8 mouse cellular contexts compared by ENCODE assay signal in genomic region chr5:134341321-134341720, GRCm38 (mm10). TPM values are rescaled to one million over a fixed set of nuclear protein-coding genes. Genes with fewer than 3 reads are reported as not detected.
DNase-seq lines count a peak whose midpoint lies in the region; ATAC-seq and TF ChIP-seq lines count a peak whose summit lies in the region.

No protein-coding gene starts in this region.

- H3K9ac ChIP-seq in heart, postnatal 0 days (replicated peaks; ENCODE audit: low read depth, low read length) = no peak overlapping the region
- H3K9ac ChIP-seq in midbrain, postnatal 0 days (replicated peaks; ENCODE audit: low read length, poor library complexity, severe bottlenecking) = no peak overlapping the region
- H3K9ac ChIP-seq in midbrain, embryonic 16.5 days (ENCODE audit: low read depth, low read length) = no peak overlapping the region

- no peaks in the 10 kb centered on the region for H3K27me3 ChIP-seq in heart, postnatal 0 days (ENCODE audit: control insufficient read depth, insufficient read depth, low read length)
- no peaks in the 10 kb centered on the region for H3K27me3 ChIP-seq in midbrain, postnatal 0 days (ENCODE audit: insufficient read depth, low read length)
- H3K27me3 ChIP-seq in midbrain, embryonic 16.5 days (ENCODE audit: control insufficient read depth, insufficient read depth, low read depth, low read length) = no peaks in the 10 kb centered on the region

- ATAC-seq in heart, postnatal 0 days (ENCODE audit: insufficient read depth, low read depth) = 0 out of 2 replicates have a peak, but pooled peaks have one; percentile 45
- no peak for ATAC-seq in midbrain, postnatal 0 days (ENCODE audit: low FRiP score)
- ATAC-seq in midbrain, embryonic 16.5 days = no peak

- 61% methylated on average over 10 of the region's 10 CpGs for WGBS in heart, postnatal 0 days
- 65% methylated on average over 10 of the region's 10 CpGs for WGBS in midbrain, postnatal 0 days
- WGBS in midbrain, embryonic 16.5 days = 66% methylated on average over 10 of the region's 10 CpGs

- no peaks in the 10 kb centered on the region for H3K36me3 ChIP-seq in heart, postnatal 0 days (replicated peaks; ENCODE audit: control insufficient read depth, insufficient read depth, low read length)
- no peaks in the 10 kb centered on the region for H3K36me3 ChIP-seq in midbrain, postnatal 0 days (ENCODE audit: insufficient read depth, low read length)
- no peaks in the 10 kb centered on the region for H3K36me3 ChIP-seq in midbrain, embryonic 16.5 days (ENCODE audit: control insufficient read depth, insufficient read depth, low read length)

- H3K9me3 ChIP-seq in heart, postnatal 0 days (replicated peaks; ENCODE audit: control insufficient read depth, low read length) = no peaks in the 10 kb centered on the region
- no peaks in the 10 kb centered on the region for H3K9me3 ChIP-seq in midbrain, postnatal 0 days (ENCODE audit: low read length)
- no peaks in the 10 kb centered on the region for H3K9me3 ChIP-seq in midbrain, embryonic 16.5 days (replicated peaks; ENCODE audit: control insufficient read depth, low read length, poor library complexity, severe bottlenecking)

- no peak for TF ChIP-seq POLR2A in brain, embryonic 14.5 days (IDR thresholded peaks at IDR 0.05; ENCODE audit: borderline replicate concordance, extremely low read depth, insufficient read depth, insufficient read length, poor library complexity, severe bottlenecking)

- H3K4me3 ChIP-seq in heart, postnatal 0 days (ENCODE audit: low read depth, low read length) = no peak overlapping the region
- H3K4me3 ChIP-seq in midbrain, postnatal 0 days (ENCODE audit: low read depth, low read length) = no peak overlapping the region
- no peak overlapping the region for H3K4me3 ChIP-seq in midbrain, embryonic 16.5 days (ENCODE audit: low read depth, low read length)

- no peak overlapping the region for H3K4me2 ChIP-seq in heart, postnatal 0 days (ENCODE audit: low read depth, low read length)
- no peak overlapping the region for H3K4me2 ChIP-seq in midbrain, postnatal 0 days (ENCODE audit: low read depth, low read length, poor library complexity, severe bottlenecking)
- H3K4me2 ChIP-seq in midbrain, embryonic 16.5 days (ENCODE audit: low read length) = no peak overlapping the region

- DNase-seq in heart, postnatal 0 days (ENCODE audit: low spot score) = peak; percentile 59
- no peak for DNase-seq in heart, adult 9 months (ENCODE audit: low spot score in 2 of 2)
- DNase-seq in midbrain, postnatal 0 days (ENCODE audit: low spot score) = peak; percentile 79
- DNase-seq in brain, embryonic 14.5 days (ENCODE audit: low read depth) = peak; percentile 60
- peak; percentile 19 for DNase-seq in skeletal muscle tissue, adult 2 months (ENCODE audit: low read depth, low spot score)
- DNase-seq in spleen, adult 12 weeks (ENCODE audit: low spot score) = no peak
- DNase-seq in cerebellum, adult 18-20 months = no peak

- H3K4me1 ChIP-seq in heart, postnatal 0 days (ENCODE audit: control insufficient read depth, insufficient read depth) = no peaks in the 10 kb centered on the region
- no peaks in the 10 kb centered on the region for H3K4me1 ChIP-seq in midbrain, postnatal 0 days (ENCODE audit: insufficient read depth, low read length)
- no peaks in the 10 kb centered on the region for H3K4me1 ChIP-seq in midbrain, embryonic 16.5 days (ENCODE audit: control insufficient read depth, insufficient read depth, low read length)

- no peak for TF ChIP-seq EP300 in heart, postnatal 0 days (IDR thresholded peaks at IDR 0.05; ENCODE audit: low read depth)

- no peak overlapping the region for H3K27ac ChIP-seq in heart, postnatal 0 days (ENCODE audit: low read depth)
- no peak overlapping the region for H3K27ac ChIP-seq in midbrain, postnatal 0 days (ENCODE audit: low read depth, low read length)
- no peak overlapping the region for H3K27ac ChIP-seq in midbrain, embryonic 16.5 days (ENCODE audit: low read length)

- peak; percentile 58 for TF ChIP-seq CTCF in heart, postnatal 0 days (IDR thresholded peaks at IDR 0.05; ENCODE audit: low read depth)
- TF ChIP-seq CTCF in midbrain, postnatal 0 days (IDR thresholded peaks at IDR 0.05) = peak; percentile 78
- peak; percentile 47; the same call in 1 of the 2 replicates for TF ChIP-seq CTCF in brain, embryonic 14.5 days (IDR thresholded peaks at IDR 0.05; ENCODE audit: borderline replicate concordance, extremely low read depth, insufficient read depth, insufficient read length)

RNA-seq across cellular contexts. Expression of gene Gtf2i, which starts 26.8 kb away (rescaled TPM):
- total RNA-seq in heart, postnatal 0 days (2014; rRNA removed; ENCODE audit: low replicate concordance) = 84.8 and 97.1 TPM in 2 replicates
- 81.9 and 82.3 TPM in 2 replicates for polyA plus RNA-seq in heart, postnatal 0 days (2015; fragmentation: Nextera tagmentation; extraction: Ambion mirVana)
- 96.4 and 104 TPM in 2 replicates for total RNA-seq in midbrain, postnatal 0 days (2014; rRNA removed)
- polyA plus RNA-seq in midbrain, postnatal 0 days (2015; fragmentation: Nextera tagmentation; extraction: Ambion mirVana) = 74.6 and 77.2 TPM in 2 replicates
- polyA plus RNA-seq in midbrain, embryonic 16.5 days (2015; fragmentation: Nextera tagmentation; extraction: Ambion mirVana) = 133 and 164 TPM in 2 replicates
- 156 and 196 TPM in 2 replicates for polyA plus RNA-seq in brain, embryonic 14.5 days (2012; rRNA removed)

Comparison
In these comparisons a context has a peak if more than half of its experiments do, and no peak if none do; other contexts are left out.
1. DNase-seq: peak in heart, postnatal 0 days (single experiment), midbrain, postnatal 0 days (single experiment), brain, embryonic 14.5 days (single experiment) and skeletal muscle tissue, adult 2 months (single experiment); none in heart, adult 9 months (0 of 2), spleen, adult 12 weeks (single experiment) and cerebellum, adult 18-20 months (0 of 2).
2. Peak in every context shown above with its lines, with median percentiles within 50 percentile points of each other: CTCF ChIP-seq.